Mouse (Mus musculus): ENCODE data around the gene Mcts2. TPM values are rescaled to one million over a fixed set of nuclear protein-coding genes. Genes with fewer than 3 reads are reported as not detected.

The Mcts2 gene
- polyA plus RNA-seq, 1 experiment from 2014 or later, result 24.2 TPM

DNA sequence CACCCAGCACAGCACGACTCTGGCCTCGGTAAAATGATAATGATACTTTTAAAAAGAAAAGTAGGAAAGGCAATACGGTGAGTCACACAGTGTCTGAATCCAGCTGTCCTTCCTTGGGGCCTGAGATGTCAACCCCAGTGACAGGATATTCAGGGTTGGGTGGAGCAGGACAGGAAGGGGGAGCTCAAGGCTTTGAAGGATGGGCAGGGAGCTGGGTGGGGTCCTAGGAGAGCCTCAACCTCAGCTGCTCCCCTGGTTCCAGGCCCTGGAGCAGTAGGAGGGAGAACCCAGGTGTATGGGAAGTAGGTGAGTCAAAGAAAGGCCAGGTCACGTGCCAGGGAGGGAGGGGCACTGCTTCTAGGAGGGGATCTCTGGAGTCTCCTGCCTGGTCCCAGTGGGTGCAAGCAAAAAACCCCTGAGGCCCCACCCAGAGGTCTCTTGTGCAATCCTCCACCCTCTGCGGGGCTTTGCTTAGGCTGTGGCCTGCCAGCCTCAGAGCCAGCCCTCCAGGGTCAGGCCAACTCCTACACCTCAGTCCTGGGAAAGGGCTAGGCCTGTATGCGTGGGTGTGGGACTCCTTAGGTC is 40.0 kb downstream of the Mcts2 start:
- Histone ChIP-seq H3K4me2 (no peak overlapping the region), H3K4me3 (no peak overlapping the region), H3K27me3 (no peaks in the 10 kb centered on the region), H3K4me1 (peaks cover 62% of the 10 kb centered on the region), H3K36me3 (no peaks in the 10 kb centered on the region), H3K9me3 (no peaks in the 10 kb centered on the region), H3K27ac (peak overlapping the region; percentile 88), H3K9ac (no peak overlapping the region)
- ATAC-seq (ENCODE audit: insufficient number of reproducible peaks, low FRiP score, low TSS enrichment, low read depth), result no peak
- WGBS, result 48% methylated on average over 6 of the region's 6 CpGs

DNA sequence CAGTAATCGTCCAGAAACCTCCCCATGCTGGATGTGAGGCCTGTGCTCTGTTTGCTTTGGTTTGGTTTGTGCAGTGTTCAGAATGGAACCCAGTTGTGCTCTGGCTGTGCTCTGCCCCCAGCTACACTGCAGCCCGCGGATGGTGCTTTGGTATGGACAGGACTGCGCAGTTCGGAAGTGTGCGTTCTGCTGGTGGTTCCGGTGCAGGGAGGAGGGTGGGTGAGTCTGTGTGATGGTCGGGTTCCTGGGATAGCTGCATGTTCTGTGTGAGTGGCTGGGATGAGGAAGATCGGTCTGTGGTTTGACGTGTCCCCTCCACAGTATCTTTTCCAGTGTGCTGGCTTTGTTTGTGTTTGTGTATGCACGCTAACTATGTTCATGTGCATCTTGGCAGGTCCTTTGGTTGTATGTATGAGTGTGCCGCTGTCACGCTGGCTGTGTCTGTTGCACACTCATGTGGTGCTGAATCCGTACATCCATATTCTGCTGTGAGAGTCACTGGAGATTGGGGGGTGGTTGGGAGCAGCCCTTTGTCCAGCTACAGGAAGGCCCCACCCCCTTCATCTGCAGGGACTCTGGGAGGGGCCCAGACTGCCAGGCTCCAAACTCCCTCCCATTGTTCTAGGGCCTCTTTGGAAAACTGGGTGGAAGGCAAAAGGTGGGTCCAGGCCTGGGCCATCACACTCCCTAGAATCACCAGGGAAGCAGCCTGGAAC is 41.1 kb downstream of the Mcts2 start:
- H3K4me3 ChIP-seq, result no peak overlapping the region
- H3K4me2 ChIP-seq, result no peak overlapping the region
- peaks cover 69% of the 10 kb centered on the region for H3K4me1 ChIP-seq
- H3K27me3 ChIP-seq, result no peaks in the 10 kb centered on the region
- H3K9ac ChIP-seq, result no peak overlapping the region
- 78% methylated on average over 14 of the region's 14 CpGs for WGBS
- no peaks in the 10 kb centered on the region for H3K9me3 ChIP-seq
- no peak for ATAC-seq (ENCODE audit: insufficient number of reproducible peaks, low FRiP score, low TSS enrichment, low read depth)
- H3K27ac ChIP-seq, result peak overlapping the region; percentile 88
- H3K36me3 ChIP-seq, result no peaks in the 10 kb centered on the region

DNA sequence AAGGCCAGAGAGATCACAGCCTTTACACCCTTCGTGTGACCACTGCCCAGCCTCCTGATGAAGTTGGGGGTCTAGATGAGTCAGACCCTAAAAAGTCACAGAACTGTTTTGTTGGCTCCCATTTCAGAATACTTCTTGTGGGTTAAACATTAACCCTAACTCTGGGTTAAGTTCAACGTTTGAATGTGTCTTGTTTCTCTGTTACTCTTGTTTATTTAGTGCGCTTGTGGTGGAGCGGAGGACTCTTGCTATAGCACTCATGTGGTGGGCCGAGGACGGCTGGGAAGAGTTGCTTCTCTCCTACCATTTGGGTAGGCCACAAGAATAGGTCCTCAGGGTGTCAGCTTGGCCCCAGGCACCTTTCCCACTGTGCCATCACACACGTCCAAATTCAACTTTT is 41.8 kb downstream of the Mcts2 start:
- Histone ChIP-seq H3K9ac (no peak overlapping the region), H3K36me3 (no peaks in the 10 kb centered on the region), H3K4me2 (no peak overlapping the region), H3K9me3 (no peaks in the 10 kb centered on the region), H3K4me3 (no peak overlapping the region), H3K27me3 (no peaks in the 10 kb centered on the region), H3K4me1 (peaks cover 68% of the 10 kb centered on the region), H3K27ac (peak overlapping the region; percentile 88)
- no peak for ATAC-seq (ENCODE audit: insufficient number of reproducible peaks, low FRiP score, low TSS enrichment, low read depth)
- 75% methylated on average over 7 of the region's 7 CpGs for WGBS

DNA sequence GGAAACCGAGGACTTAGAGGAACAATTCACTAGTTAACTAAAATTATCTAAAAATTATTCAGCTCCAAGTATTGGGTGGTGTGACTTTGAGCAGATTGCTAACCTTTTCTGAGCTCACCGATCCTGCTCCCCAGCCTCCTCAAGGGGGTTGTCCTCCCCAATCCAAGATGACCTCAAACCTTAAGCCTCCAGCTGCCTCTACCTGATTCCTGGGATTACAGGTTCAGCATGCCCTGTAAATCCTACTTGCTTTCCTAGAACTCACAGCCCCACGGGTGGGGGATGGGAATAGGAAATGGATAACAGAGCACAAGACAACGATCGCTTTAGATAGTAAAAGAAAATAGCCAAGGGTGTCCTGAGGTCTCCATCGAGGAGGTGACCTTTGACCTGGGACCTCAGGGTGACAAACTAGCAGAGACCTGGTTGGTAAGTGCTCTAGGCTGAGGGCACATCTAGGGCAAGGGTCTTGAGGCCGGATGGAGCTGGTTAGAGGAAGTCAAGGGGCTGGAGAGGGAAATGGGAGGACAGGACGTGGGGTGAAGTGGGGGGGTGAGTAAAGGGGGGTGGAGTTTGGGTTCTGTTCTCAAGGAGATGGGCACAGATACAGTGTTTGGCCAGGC is 42.3 kb downstream of the Mcts2 start:
- H3K9ac ChIP-seq, result no peak overlapping the region
- H3K4me2 ChIP-seq, result 0 out of 2 replicates have a peak overlapping the region, but pooled peaks have one; percentile 11
- 18% methylated on average over 8 of the region's 8 CpGs for WGBS
- H3K4me1 ChIP-seq, result peaks cover 65% of the 10 kb centered on the region
- H3K4me3 ChIP-seq, result no peak overlapping the region
- no peaks in the 10 kb centered on the region for H3K9me3 ChIP-seq
- no peaks in the 10 kb centered on the region for H3K36me3 ChIP-seq
- no peak for ATAC-seq (ENCODE audit: insufficient number of reproducible peaks, low FRiP score, low TSS enrichment, low read depth)
- H3K27me3 ChIP-seq, result no peaks in the 10 kb centered on the region
- H3K27ac ChIP-seq, result peak overlapping the region; percentile 88

DNA sequence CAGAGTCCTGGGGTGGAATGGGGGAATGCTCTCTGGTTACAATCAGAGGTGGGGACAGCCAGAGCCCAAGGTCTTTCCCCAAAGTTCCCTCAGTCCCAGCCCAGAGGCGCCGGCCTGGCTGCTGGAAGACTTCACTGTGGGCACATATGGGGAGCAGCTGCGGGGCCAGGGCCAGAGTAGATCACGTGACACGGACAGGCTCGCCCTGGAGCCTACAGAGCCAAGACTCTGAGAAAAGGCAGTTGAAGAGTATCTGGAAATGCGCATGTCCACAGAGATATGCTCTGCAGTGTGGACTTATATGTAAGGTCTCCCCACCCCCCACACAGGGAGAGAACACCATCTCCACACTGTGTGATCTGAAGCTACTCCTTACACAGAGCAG is 42.8 kb downstream of the Mcts2 start:
- peak; percentile 83 for ATAC-seq (ENCODE audit: insufficient number of reproducible peaks, low FRiP score, low TSS enrichment, low read depth)
- 15% methylated on average over 7 of the region's 7 CpGs for WGBS
- Histone ChIP-seq H3K27ac (peak overlapping the region; percentile 88), H3K36me3 (no peaks in the 10 kb centered on the region), H3K9ac (no peak overlapping the region), H3K4me1 (peaks cover 65% of the 10 kb centered on the region), H3K4me2 (0 out of 2 replicates have a peak overlapping the region, but pooled peaks have one; percentile 11), H3K27me3 (no peaks in the 10 kb centered on the region), H3K4me3 (no peak overlapping the region), H3K9me3 (no peaks in the 10 kb centered on the region)

DNA sequence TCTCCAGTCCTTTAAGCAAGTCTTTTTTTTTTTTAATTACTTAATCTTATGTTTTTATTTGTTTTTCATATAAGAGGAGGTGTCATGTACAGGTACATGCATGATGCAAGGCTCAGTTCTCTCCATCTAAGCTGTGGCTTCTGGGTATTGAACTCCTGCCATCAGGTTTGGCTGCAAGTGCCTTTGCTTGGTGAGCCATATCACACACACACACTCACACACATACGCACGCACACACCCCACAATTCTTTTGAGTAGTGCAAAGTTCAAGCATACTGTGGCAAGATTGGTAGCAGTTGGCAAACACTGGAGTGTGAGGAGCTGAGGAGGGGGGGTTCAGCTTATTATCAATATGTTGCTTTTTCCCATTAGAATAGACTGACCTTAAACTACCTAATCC is 46.4 kb downstream of the Mcts2 start:
- WGBS, result 93% methylated on average over 2 of the region's 2 CpGs
- peaks cover 64% of the 10 kb centered on the region for H3K4me1 ChIP-seq
- no peak overlapping the region for H3K4me3 ChIP-seq
- no peaks in the 10 kb centered on the region for H3K27me3 ChIP-seq
- no peak overlapping the region for H3K9ac ChIP-seq
- no peak for ATAC-seq (ENCODE audit: insufficient number of reproducible peaks, low FRiP score, low TSS enrichment, low read depth)
- no peak overlapping the region for H3K4me2 ChIP-seq
- H3K36me3 ChIP-seq, result no peaks in the 10 kb centered on the region
- H3K9me3 ChIP-seq, result no peaks in the 10 kb centered on the region
- no peak overlapping the region for H3K27ac ChIP-seq

DNA sequence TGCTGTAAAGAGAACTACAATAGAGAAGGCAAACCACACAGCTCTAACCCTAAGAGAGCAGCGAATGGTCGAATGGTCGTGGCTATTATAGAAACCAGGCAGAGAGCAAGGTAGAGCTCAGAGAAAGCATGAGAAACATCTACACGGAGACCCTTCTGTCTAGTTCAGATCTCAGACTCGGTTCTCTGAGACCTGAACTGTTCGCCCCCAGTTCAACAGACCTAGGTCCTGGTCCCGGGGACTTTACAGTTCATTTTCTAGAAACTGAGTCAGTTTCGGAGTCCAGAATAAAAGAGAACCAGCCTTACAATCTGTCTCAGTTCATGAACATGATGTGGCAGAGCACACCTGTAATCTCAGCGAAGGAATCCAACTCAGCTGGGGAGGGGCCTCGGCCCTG is 47.7 kb downstream of the Mcts2 start:
- Histone ChIP-seq H3K4me1 (peaks cover 63% of the 10 kb centered on the region), H3K27me3 (no peaks in the 10 kb centered on the region), H3K27ac (peak overlapping the region; percentile 94), H3K9ac (no peak overlapping the region), H3K4me2 (peak overlapping the region; percentile 82), H3K36me3 (no peaks in the 10 kb centered on the region), H3K9me3 (no peaks in the 10 kb centered on the region), H3K4me3 (peak overlapping the region; percentile 79)
- 10% methylated on average over 10 of the region's 10 CpGs for WGBS
- ATAC-seq (ENCODE audit: insufficient number of reproducible peaks, low FRiP score, low TSS enrichment, low read depth), result no peak

DNA sequence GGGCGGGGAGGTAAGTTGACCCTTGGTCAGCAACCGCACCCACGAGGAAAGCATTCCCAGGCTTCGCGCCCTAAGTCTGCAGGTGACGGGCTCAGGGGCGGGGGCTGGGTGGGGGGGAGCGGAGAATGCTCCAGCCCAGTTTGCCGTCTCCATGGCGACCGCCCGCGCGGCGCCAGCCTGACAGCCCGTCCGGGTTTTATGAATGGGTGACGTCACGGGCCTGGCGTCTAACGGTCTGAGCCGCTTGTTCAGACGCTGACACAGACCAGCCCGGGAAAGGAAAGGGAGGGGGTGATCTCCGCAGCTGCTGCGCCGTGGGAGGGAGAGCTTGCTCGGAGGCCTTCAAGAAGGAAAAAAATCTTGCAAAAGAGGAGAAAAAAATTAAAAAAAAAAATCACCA is 48.1 kb downstream of the Mcts2 start:
- no peaks in the 10 kb centered on the region for H3K36me3 ChIP-seq
- H3K9me3 ChIP-seq, result no peaks in the 10 kb centered on the region
- ATAC-seq (ENCODE audit: insufficient number of reproducible peaks, low FRiP score, low TSS enrichment, low read depth), result peak; percentile 83
- H3K4me1 ChIP-seq, result peaks cover 63% of the 10 kb centered on the region
- under 1% methylated on average over 28 of the region's 28 CpGs for WGBS
- peak overlapping the region; percentile 94 for H3K27ac ChIP-seq
- H3K4me2 ChIP-seq, result peak overlapping the region; percentile 82
- H3K9ac ChIP-seq, result no peak overlapping the region
- H3K27me3 ChIP-seq, result no peaks in the 10 kb centered on the region
- peak overlapping the region; percentile 79 for H3K4me3 ChIP-seq

DNA sequence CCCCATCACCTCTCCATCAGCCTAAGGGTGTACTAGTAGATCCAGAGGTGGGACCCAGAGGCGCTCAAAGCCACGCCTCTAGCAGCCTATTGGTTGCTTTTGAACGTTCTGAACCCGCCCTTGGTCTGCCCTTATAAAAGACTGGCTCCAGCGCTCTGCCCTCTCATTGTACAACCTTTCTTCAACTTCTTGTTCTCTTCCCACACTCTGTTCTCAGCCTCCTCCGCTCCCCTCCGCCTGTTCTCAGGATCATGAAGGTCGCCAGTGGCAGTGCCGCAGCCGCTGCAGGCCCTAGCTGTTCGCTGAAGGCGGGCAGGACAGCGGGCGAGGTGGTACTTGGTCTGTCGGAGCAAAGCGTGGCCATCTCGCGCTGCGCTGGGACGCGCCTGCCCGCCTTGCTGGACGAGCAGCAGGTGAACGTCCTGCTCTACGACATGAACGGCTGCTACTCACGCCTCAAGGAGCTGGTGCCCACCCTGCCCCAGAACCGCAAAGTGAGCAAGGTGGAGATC is 49.3 kb downstream of the Mcts2 start, which contains the start of gene Id1:
TSS of gene Id1 (plus strand) at position 162 of the 512 bp plus-strand sequence.
- Histone ChIP-seq H3K27ac (peak within 1 kb of the TSS; percentile 94), H3K4me1 (peaks cover 64% of the 10 kb centered on the region), H3K27me3 (no peaks in the 10 kb centered on the region), H3K36me3 (no peaks in the 10 kb centered on the region), H3K9ac (peak within 1 kb of the TSS; percentile 85), H3K4me3 (peak within 1 kb of the TSS; percentile 79), H3K9me3 (no peaks in the 10 kb centered on the region), H3K4me2 (peak within 1 kb of the TSS; percentile 82)
- ATAC-seq (ENCODE audit: insufficient number of reproducible peaks, low FRiP score, low TSS enrichment, low read depth), result peak; percentile 71
- WGBS, result under 1% methylated on average over 28 of the region's 28 CpGs

DNA sequence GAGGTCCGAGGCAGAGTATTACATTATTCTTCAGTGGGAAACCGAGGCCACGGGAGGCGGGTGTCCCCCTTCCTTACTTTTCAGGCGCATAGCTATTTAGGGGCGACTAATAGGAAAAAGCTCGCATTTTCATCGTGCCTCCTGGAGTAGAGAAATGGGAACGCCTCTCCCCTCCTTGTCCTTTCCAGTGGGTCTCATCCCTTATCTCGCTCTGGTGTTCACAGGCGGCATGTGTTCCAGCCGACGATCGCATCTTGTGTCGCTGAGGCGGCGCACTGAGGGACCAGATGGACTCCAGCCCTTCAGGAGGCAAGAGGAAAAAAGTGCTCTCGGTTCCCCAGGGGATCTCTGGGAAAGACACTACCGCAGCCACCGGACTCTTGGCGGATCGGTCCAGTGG is 49.9 kb downstream of the Mcts2 start:
- ATAC-seq (ENCODE audit: insufficient number of reproducible peaks, low FRiP score, low TSS enrichment, low read depth), result no peak
- Histone ChIP-seq H3K9ac (peak overlapping the region; percentile 85), H3K36me3 (no peaks in the 10 kb centered on the region), H3K4me1 (peaks cover 69% of the 10 kb centered on the region), H3K4me3 (peak overlapping the region; percentile 79), H3K9me3 (no peaks in the 10 kb centered on the region), H3K27ac (peak overlapping the region; percentile 94), H3K27me3 (no peaks in the 10 kb centered on the region), H3K4me2 (peak overlapping the region; percentile 82)
- WGBS, result 0% methylated on average over 22 of the region's 22 CpGs
